Mouse (Mus musculus): ENCODE data around the gene Slc9c1. TPM values are rescaled to one million over a fixed set of nuclear protein-coding genes. Genes with fewer than 3 reads are reported as not detected.

The Slc9c1 gene
- not detected for polyA plus RNA-seq (2017; shearing (Covaris generic))

DNA sequence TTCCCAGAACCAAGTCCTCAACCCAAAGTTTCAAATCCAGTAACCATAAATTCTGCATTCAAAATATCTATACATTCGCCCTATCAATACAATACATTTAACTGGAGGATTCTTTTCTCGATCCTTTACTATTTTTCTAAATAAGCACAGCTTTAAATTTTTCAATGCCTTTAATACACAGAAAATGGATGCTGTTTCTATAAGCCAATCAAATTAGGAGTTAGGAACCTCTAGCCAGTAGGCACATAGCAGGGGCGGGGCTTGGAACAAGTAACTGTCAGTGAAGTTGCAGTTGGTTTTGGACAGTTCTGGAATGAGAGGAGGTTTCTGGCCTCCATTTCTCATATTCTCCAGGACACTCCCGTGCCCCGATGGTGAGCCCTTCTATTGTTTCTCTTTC is at the start of gene Slc9c1:
Gene Slc9c1, plus strand, starts transcription at position 301 of the 400 bp plus-strand sequence.

GRCm38 (mm10) chr16:45492927-45493326 is 42.2 kb upstream of the Slc9c1 start, which contains the start of gene Gm609:
Gene Gm609 (minus strand): TSS chr16:45492969.

GRCm38 (mm10) chr16:45531950-45532349 is 3.2 kb upstream of the Slc9c1 start, which contains the start of gene Gm17783:
Gene Gm17783 (minus strand): TSS chr16:45532050.

DNA sequence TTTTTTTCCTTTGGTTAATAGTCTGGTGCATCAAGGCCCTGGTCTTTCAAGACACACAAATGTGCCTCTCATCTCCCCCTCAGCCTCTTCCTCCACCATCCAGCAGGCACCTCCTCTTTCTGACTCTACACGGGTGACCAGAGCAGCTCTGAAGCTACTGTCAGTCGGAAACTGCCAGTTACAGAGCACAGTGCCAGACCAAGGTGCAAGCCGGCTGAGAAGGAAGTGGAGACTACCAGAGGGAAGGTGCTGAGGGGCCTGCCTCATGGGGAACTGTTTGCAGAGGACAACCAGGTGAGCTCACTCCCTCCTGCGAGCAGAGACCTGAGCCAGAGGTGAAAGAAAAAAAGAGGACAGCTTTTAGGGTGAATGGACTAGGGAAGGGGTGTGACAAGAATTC is 75.2 kb downstream of the Slc9c1 start, which contains the start of gene Gcsam:
Gene Gcsam, plus strand, starts transcription at position 114 of the 400 bp plus-strand sequence.

GRCm38 (mm10) chr16:45653934-45654332 is 118.8 kb downstream of the Slc9c1 start, which contains the start of gene BC016579:
Gene BC016579 (minus strand): TSS chr16:45654068.

Other genes starting within 250 kb of the Slc9c1 start
- gene Cd200, start 126.3 kb upstream of the Slc9c1 start, polyA plus RNA-seq (2017; shearing (Covaris generic)), result 4.3 TPM
- 0.21 TPM for gene Gm609, start 42.3 kb upstream of the Slc9c1 start, polyA plus RNA-seq (2017; shearing (Covaris generic))
- gene Gm17783, start 3.3 kb upstream of the Slc9c1 start, polyA plus RNA-seq (2017; shearing (Covaris generic)), result not detected
- 0.49 TPM for gene Gcsam, start 75.1 kb downstream of the Slc9c1 start, polyA plus RNA-seq (2017; shearing (Covaris generic))
- gene BC016579, start 118.8 kb downstream of the Slc9c1 start, polyA plus RNA-seq (2017; shearing (Covaris generic)), result not detected
- gene Tmprss7, start 158.3 kb downstream of the Slc9c1 start, polyA plus RNA-seq (2017; shearing (Covaris generic)), result not detected
- not detected for gene Tagln3, start 189.3 kb downstream of the Slc9c1 start, polyA plus RNA-seq (2017; shearing (Covaris generic))
- gene Abhd10, start 207.6 kb downstream of the Slc9c1 start, polyA plus RNA-seq (2017; shearing (Covaris generic)), result 30.8 TPM

All from effector memory CD4-positive, alpha-beta T cell, adult 7 months (primary cell).